Mouse (Mus musculus): ENCODE data around the gene Rhag.

Gene Rhag

DNA sequence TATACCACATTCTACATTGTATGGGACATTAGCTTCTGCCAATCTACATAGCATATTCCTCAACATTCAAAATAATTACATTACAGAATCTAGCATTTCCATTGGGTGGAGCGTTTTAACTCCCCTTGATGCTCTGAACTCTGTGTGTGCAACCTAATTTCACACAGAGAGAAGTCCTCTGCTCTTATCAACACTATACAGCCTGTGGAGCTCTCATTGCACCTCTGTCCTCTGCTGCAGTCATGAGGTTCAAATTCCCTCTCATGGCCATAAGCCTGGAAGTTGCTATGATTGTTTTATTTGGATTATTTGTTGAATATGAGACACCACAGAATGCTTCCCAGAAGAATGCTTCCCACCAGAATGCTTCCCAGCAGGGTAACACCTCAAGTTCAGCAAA is at the start of gene Rhag:
Rhag (plus strand) TSS at position 193 of the 400 bp plus-strand sequence.
- no peak for DNase-seq (ENCODE audit: low spot score)

DNA sequence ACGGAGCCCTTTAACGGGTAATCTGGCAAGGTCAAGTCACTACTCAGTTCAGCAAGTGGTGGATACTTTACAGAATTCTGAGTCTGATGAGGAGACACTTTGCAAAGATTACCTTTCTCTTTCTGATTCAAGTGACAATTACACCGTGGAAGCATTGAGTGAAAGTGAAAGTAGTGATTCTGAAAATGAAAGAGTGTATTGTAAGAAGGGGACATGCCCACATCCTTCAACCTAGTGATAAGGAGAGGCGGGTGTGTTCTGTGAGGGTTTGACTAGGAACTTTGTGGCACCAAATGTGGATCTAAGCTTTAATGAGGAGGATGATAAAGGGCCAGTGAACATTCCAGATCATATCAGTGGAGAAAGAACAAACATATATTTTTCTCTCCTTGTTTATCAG is 47.3 kb upstream of the Rhag start:
- no peak for DNase-seq (ENCODE audit: low spot score)

- DNase-seq (ENCODE audit: low spot score): no peak
These were observed 43.8 kb upstream of the Rhag start for GRCm38 (mm10) chr17:40767120-40767519.

DNA sequence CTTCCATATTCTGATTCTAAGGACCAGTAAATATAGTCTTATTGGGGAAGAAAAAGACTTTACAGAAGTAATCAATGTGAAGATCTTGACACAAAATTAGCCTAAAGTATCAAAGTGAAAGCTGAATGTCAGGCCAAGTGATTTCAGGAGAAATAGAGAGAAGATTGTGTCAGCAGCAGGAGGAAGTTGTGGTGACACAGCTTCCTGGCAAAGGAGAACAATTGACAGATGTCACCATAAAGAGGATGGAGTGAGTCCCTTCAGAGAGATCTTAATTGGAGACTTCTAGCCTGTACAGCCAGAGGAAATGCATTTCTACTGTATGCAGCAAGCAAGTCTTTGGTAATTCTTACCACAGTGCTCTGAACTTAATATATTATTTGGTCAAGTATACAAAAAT is 21.0 kb upstream of the Rhag start:
- no peak for DNase-seq (ENCODE audit: low spot score)

GRCm38 (mm10) chr17:40793921-40794854 is 16.7 kb upstream of the Rhag start:
- DNase-seq (ENCODE audit: low spot score): peak; percentile 19

GRCm38 (mm10) chr17:40802707-40803340 is 8.1 kb upstream of the Rhag start:
- no peak for DNase-seq (ENCODE audit: low spot score)

DNA sequence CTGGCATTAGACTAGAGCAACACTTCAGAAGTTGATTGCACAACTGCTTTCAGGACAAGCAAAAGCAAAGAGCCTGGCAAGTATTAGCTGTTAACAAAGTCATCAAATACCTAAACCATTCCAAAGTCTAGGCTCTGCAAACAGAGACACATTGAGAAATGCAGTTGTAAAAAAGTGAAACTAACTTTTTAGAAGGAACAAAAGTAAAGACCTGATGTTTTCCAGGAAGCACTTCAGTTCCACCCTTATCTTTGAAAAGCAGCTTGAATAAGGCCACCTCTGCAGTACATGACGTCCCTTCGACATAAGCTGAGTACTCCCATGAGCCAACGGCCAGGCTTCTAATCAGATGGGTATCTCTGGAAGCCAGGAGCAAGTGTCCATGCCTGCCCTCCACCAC is 4.4 kb upstream of the Rhag start:
- DNase-seq (ENCODE audit: low spot score): peak; percentile 2

GRCm38 (mm10) chr17:40806953-40807572 is 3.9 kb upstream of the Rhag start, which contains the start of gene Crisp2:
TSS of gene Crisp2 (minus strand) at chr17:40807003.
- DNase-seq (ENCODE audit: low spot score): no peak

GRCm38 (mm10) chr17:40808071-40808470 is 2.9 kb upstream of the Rhag start:
- no peak for DNase-seq (ENCODE audit: low spot score)

DNA sequence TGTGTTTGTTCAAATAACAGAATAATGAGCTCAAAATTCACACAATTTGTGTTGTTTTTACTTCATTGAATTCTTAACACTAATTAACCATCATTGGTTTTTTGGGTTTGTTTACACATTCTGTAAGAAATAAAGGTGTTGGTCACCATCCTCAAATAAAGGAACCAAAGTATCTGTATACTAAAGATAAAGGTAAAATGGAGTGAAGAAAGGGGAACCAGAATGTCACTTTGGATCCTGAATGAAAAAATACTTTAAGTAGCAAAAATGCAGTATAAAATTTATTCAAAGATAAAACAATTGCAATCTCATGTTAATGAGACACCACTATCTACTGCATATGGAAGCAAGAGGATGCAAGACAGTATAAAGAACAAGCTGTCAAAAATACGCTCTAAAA is 634 bp downstream of the Rhag start:
- no peak for DNase-seq (ENCODE audit: low spot score)

DNA sequence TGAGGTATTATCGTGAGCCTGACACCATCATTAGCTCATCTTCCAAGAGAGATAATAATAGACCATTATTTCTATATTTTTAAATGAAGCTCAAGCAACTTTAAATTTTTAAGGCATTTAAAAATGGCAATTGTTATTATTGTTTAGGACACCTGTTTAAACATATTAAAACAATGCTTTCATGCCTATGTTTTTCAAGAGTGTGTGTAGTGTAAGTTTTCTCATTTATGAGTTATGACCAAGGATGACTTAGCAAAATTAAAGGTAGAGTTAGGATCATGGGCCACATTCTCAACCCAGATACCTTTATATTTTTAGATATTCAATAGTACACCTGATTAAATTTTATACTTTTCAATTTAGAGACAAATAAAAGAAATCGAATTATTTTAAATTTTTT is 1.3 kb downstream of the Rhag start:
- no peak for DNase-seq (ENCODE audit: low spot score)

DNA sequence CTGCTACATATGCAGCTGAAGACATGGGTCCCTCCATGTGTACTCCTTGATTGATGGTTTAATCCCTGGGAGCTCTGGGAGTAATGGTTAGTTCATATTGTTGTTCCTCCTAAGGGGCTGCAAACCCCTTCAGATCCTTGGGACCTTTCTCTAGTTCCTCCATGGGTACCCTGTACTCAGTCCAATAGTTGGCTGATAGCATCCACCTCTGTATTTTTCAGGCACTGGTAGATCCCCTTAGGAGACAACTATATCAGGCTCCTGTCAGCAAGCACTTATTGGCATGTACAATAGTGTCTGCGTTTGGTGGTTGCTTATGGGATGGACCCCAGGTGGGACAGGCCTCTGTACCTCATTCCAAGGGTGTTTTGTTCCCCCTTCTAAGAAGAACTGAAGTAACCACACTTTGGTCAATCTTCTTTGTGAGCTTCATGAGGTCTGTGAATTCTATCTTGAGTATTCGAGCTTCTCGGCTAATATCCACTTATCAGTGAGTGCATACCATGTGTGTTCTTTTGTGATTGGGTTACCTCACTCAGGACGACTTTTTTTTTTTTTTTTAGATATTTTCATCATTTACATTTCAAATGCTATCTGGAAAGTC is 6.5 kb downstream of the Rhag start:
- no peak for DNase-seq (ENCODE audit: low spot score)

DNA sequence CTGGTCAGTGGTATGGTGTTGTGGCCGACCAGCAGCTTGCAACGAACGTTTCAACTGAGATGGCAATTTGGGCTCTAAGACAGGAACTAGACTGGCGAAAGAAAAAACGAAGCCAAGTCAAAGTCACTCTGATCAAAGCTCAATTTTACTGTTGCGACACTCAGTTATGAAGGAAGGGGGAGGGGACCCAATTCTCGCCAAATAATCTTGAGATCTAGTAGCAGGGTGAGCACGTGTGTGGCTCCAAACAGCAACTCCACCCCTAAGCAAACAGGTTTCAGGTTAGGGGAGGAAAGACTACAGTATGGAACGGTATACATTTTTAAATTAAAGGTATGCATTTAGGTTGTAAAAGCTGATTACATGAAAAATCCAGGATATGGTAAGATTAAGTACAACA is 10.6 kb downstream of the Rhag start:
- no peak for DNase-seq (ENCODE audit: low spot score)

GRCm38 (mm10) chr17:40823817-40824216 is 12.9 kb downstream of the Rhag start:
- peak; percentile 50 for DNase-seq (ENCODE audit: low spot score)

DNA sequence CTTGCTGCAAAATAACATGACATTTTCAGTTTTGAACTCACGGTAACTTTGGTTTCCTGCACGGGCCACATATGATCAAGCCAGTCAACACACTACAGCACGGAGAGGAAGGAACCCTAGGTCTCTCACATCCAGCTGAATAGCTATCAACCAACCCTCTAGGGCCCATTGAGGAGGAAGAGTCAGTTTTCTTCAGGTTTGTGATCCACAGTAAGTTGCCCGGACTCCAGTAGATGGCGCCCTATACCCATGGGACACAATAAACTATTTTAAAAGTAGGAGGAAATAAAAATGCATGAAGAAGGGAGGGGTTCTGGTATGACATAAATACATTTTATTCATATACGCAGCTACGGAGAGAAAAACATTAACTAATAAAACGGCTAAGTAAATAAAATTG is 13.6 kb downstream of the Rhag start:
- peak; percentile 64 for DNase-seq (ENCODE audit: low spot score)

- DNase-seq (ENCODE audit: low spot score): no peak
These were observed 20.9 kb downstream of the Rhag start for GRCm38 (mm10) chr17:40831870-40832269.

- DNase-seq (ENCODE audit: low spot score): peak; percentile 53
These were observed 26.4 kb downstream of the Rhag start for GRCm38 (mm10) chr17:40837308-40837707.

DNA sequence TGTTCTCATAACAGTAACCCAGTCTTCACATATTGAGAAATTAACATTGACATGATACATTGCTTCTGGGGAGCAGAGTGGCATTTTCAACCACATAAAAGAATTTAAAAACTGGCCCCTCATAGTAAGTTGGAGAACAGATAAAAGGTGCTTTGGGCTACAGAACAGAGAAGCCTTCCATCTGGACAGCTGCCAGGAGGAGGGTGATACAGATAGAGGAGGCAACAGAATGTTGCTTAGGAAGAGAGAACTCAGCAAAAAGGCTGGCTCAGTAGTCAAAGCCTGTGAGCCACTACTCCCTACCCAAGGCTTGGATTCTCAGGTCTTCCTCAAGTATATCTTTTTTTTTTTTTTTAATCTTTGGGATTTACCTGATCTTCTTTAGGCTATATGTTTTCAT is 44.1 kb downstream of the Rhag start:
- DNase-seq (ENCODE audit: low spot score): no peak

GRCm38 (mm10) chr17:40868952-40869747 is 58.2 kb downstream of the Rhag start:
- no peak for DNase-seq (ENCODE audit: low spot score)

DNA sequence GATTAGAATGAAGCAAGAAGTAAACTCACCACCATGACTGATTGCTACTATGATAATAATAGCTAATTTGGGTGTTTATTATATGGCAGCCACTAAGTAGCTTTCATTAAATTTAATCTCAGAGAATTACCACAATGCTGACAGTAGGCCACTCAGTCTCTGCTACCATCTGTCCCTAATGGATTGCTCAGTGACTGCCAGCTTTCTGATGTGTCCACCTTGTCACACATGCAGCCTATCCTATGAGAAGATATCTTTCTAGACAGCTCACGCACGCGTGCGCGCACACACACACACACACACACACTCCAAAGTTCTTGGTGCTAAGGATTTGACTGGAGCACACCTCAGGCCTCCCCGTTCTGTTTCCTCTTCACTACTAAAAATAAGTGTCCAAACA is 61.7 kb downstream of the Rhag start:
- no peak for DNase-seq (ENCODE audit: low spot score)

GRCm38 (mm10) chr17:40873582-40874011 is 62.7 kb downstream of the Rhag start:
- no peak for DNase-seq (ENCODE audit: low spot score)

- no peak for DNase-seq (ENCODE audit: low spot score)
These were observed 63.8 kb downstream of the Rhag start for GRCm38 (mm10) chr17:40874701-40875100.
